Mouse (Mus musculus) lung, postnatal 10 days (tissue): ENCODE data around the gene Bod1.
A peak's percentile ranks its signal among the peaks of the same experiment; 100 is the strongest.

Experiments used
- DNase-seq: peaks from one replicate; pipeline ENCODE4 v3.0.0; 2021

Bod1 gene

GRCm38 (mm10) chr11:31664186-31664585, 7.5 kb downstream of the Bod1 start:
- peak; percentile 31 for DNase-seq

DNA sequence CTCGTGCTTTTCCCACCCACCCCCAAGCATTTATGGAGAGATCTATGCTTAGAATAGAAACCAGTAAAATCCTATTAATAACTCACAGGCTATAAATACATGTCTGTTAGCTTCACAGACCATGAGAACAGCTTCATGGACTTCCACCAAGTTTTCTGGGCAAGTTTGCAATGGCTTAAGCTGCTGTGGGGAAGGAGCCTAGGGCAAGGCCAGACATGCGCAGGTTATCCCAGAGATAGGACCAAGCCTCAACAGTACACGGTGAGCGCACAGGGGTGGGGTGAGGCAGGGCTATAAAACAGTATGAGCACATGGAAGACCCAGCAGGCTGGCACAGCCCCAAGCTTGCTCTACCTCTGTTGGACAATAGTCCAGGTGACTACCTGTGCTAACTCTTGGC, 8.2 kb downstream of the Bod1 start:
- no peak for DNase-seq

GRCm38 (mm10) chr11:31662872-31663446, 8.7 kb downstream of the Bod1 start:
- DNase-seq, result no peak

GRCm38 (mm10) chr11:31662214-31662613, 9.5 kb downstream of the Bod1 start:
- DNase-seq, result no peak

DNA sequence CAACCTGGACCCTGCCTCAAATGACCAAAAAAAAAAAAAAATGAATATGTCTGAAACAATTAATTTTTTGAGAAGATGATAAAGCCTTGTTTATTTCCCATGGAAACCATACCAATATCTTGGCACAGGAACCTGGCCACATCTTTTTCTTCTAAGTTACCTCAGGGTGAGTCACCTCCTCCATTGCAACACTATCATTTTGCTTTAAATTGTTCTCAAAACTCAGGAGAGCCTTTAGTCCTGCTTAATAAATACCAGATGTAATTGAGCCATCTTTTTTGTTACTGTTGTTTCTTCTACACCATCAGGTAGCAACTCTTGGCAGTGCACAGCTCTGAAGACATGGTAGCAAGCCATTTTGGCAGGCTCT, 13.9 kb downstream of the Bod1 start:
- DNase-seq, result no peak

GRCm38 (mm10) chr11:31657168-31657805, 14.4 kb downstream of the Bod1 start:
- no peak for DNase-seq

DNA sequence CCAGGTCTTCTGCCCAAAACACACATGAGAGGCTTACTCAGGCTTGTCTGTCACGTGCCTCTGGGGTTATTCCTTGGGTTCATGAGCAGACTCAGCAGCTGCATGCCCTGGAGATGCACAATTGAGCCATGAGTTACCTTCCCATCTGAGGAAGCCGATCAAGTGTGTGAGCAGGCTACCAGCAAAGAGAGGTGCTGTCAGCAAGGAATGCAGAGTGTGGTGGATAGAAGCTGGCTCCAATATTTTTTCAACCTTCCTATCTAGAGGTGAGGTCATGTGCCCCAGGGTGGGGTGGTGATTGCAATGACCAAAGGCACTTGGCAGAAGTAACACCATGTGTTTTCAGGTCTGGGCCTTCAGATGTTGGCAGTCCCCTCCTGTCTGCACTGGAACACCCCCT, 22.2 kb downstream of the Bod1 start:
- DNase-seq, result no peak

GRCm38 (mm10) chr11:31647268-31647667, 24.4 kb downstream of the Bod1 start:
- no peak for DNase-seq

DNA sequence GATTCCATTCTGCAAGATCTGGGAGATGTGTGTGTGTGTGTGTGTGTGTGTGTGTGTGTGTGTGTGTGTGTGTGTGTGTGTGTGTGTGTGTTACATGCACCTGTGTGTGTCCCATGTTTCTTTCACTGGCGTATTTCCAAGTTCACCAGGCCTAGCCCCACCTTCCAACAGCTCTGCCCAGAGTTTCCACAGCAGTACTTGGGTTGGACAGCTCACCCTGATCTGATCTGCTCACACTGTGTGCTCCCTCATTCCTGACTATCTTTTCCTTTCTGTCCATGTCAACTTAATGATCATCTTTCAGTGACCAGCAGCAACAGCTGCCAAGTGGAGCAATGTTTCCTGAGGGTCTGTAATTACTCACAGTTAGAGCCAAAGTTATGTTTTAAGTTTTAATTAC, 25.1 kb downstream of the Bod1 start:
- DNase-seq, result no peak

- no peak for DNase-seq
These were observed 28.6 kb downstream of the Bod1 start for GRCm38 (mm10) chr11:31643120-31643519.

DNA sequence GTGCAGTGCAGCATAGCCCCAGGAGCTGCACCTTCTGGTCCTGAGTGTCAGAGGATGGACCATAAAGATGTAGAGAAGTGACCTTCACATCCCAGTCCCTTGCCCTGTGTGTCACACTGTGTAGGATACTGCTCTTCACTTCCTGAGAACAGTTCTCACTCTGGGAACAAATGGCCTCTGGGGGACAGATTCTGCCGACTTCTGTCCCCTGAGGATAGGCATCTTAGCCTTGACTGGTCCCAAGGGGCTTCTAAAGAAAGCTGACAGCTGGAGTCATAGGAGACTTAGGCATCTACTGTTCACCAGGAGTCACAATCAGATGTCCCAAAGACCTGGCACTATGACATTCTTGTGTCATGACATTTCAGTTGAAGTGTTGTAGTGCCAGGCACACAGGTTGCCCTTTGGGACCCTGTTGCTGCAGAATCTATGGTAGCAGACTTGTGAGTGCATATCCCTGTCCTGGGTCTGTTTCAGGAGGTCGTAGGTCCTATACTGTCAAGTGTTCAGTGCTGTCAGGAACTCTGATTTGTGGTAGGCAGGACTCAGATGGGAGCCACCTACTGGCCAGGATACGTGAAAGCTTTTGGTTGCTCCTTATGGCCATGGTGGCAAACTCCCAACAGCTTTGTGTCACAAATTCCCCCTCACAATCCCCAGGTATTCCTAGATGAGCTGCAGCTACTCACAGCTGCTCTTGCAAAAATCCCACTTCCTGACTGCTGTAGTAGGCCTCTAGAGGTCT, 30.4 kb downstream of the Bod1 start:
- peak; percentile 13 for DNase-seq

DNA sequence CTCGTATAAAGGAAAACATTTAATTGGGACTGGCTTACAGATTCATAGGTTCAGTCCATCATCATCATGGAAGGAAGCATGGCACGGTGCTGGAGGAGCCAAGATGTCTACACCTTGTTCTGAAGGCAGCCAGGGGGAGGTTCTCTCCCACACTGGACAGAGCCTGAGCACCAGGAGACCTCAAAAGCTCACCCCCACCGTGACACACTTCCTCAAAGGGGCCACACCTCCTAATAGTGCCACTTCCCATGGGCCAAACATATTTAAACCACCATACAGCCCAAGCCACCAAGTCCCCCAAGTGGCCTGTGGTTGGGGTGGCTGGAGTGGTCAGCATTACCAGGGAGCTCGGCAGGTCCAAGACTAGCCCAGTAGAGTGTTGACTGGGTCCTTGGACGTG, 31.5 kb downstream of the Bod1 start:
- DNase-seq, result no peak

DNA sequence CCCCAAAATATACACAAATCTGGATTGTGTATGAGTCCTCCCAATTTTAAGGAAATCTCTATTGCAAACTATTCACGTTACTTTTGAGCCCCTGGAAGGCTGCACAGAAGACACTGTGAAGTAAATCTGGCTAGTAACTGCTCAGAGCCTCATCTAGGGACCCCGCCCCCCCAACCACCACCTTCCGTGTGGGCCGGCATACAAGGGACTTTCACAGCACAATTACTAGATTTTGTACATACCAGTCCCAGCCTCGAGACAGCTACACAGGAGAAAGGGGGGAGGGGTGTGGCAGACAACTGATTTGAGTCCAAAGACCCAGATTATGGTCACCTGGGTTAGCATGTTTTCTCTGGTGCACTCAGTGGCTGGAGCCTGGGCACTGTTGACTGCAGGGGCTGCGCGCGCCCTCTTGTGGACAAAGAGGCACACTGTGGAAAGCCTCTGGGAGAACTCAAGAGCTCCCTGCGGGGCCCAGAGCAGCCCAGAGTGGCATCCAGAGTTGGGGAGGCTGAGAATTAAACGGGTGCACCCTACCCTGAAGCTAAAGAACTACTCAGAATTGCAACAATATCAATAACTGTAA, 33.8 kb downstream of the Bod1 start:
- peak; percentile 78 for DNase-seq

DNA sequence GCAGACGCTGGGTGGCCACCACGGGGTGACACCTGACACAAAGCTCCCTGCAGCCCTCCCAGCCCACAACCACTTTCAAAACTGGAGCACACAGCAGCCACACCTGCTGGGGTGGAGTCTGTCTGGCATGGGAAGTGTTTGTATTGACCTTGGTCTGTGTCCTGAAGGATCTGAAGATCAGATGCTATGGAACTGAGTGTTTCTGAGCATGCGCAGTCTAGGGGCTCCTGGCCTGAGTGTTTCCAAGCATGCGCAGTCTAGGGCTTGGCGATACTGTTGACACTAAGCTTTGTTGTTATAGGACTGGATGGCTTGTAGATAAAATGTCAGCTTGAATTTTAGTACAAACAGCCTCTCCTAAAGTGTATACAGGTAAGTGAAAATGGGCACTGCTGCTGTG, 43.0 kb downstream of the Bod1 start:
- DNase-seq, result no peak

DNA sequence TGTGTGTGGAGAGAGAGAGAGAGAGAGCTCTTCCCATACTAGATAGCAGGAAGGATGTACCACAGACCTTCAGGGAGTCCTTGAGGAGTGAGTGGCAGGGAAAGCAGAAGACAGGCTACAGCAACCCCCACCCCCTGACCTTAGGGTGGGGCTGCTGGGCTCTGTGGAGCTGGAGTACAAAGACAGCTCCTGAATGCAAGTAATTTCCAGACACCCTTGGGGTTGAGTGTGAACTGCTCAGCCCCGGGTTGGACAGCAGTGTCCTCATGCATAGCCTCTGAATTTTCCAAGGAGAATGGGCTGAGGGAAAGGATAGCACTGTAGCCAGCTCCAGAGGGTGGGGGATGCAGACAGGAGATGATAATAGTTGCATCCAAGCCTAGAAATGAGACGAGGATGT, 50.9 kb downstream of the Bod1 start:
- DNase-seq, result no peak

DNA sequence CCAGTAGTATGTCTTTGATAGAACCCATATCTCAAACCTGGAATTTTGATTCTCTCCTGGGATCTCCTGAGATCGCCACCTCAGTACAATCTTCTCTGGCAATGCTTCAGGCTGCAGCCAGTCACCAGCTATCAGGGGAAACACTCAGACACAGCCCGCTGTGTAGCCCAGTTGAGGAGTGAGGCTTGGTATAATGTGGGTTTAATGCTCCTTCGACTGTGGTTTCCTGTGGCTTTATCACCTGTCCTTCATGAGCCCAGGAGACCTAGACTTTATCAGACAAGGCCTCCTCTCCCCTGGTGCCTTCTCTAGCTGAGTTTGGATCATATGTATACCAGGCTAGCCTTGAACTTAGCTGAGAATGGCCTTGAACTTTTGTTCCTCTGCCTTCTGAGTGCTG, 53.9 kb downstream of the Bod1 start:
- DNase-seq, result no peak

GRCm38 (mm10) chr11:31617236-31617635, 54.4 kb downstream of the Bod1 start:
- peak; percentile 90 for DNase-seq

DNA sequence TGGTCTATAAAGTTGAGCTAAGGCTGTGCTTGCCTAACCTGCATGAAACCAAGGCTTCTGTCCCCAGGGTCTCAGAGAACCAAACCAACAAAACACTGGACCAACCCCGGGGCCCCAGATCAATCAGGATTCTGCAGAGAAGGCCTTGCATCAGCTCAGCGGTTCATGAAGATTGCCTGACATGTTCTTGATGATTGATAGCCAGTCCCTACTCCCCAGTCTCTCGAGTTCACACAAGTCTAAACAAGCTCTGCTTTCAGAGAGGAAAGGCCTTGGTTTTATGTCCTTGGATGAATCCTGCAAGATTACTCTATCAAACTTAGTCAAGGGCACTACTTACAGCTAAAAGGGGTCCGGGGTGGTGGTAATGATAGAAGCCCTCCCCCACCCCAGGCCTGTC, 55.0 kb downstream of the Bod1 start:
- DNase-seq, result no peak
